Mouse (Mus musculus): ENCODE results near the gene Gpr61.

DNA sequence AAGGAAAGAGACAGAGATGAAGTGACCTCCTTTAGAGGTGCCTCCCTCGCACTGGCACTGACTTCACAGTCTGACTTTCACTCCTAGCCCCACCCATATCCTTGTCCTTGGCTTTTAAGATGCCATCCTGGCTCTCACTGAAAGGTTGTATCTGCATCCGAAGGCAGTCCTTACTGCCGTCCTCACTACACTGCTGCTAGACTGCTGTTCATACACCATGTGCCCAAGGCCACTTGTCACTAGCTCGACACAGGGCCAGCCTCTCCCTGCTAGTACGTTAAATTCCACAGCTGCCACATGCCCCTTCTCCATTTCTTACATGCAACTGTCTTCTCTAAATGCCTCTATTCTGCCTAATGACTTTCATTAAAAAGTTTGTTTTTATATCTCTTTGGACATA is 43.4 kb downstream of the Gpr61 start:
- TF ChIP-seq HCFC1 (IDR thresholded peaks at IDR 0.05; ENCODE audit: borderline replicate concordance, insufficient read depth, low read length): no peak
- no peak for TF ChIP-seq CHD2 (IDR thresholded peaks at IDR 0.05; ENCODE audit: low read depth, low read length)

Measured in ES-E14 (cell line).